Mouse (Mus musculus): ENCODE results near the gene Rrp12. TPM values are rescaled to one million over a fixed set of nuclear protein-coding genes. Genes with fewer than 3 reads are reported as not detected.
"Not testable (repeated sequence)": the region's sequence is repeated elsewhere in the genome, so short reads cannot be mapped to it uniquely, and the experiment has no call there.

The Rrp12 gene
- total RNA-seq, 2 experiments from 2014 or later = 17.0 to 20.7 TPM

GRCm38 (mm10) chr19:41907079-41907760 lies 11.2 kb upstream of the Rrp12 start:
- no peak for DNase-seq (ENCODE audit: low spot score in 2 of 2)

GRCm38 (mm10) chr19:41906311-41907078 lies 10.5 kb upstream of the Rrp12 start:
- no peak for DNase-seq (ENCODE audit: low spot score in 2 of 2)

GRCm38 (mm10) chr19:41905246-41905645 lies 9.3 kb upstream of the Rrp12 start:
- DNase-seq (ENCODE audit: low spot score in 2 of 2) = no peak

GRCm38 (mm10) chr19:41902848-41903593 lies 7.0 kb upstream of the Rrp12 start:
- DNase-seq (ENCODE audit: low spot score in 2 of 2) = no peak

- no peak for DNase-seq (ENCODE audit: low spot score in 2 of 2)
Measured at GRCm38 (mm10) chr19:41901696-41902095, 5.7 kb upstream of the Rrp12 start.

GRCm38 (mm10) chr19:41900495-41901090 lies 4.6 kb upstream of the Rrp12 start:
- no peak for DNase-seq (ENCODE audit: low spot score in 2 of 2)

GRCm38 (mm10) chr19:41898860-41899259 lies 2.9 kb upstream of the Rrp12 start:
- peak in 1 of 2 experiments; percentile 22 for DNase-seq (ENCODE audit: low spot score in 2 of 2)

GRCm38 (mm10) chr19:41896319-41896711 lies 342 bp upstream of the Rrp12 start:
- no peak for DNase-seq (ENCODE audit: low spot score in 2 of 2)

- DNase-seq (ENCODE audit: low spot score in 2 of 2) = no peak
Measured at GRCm38 (mm10) chr19:41894959-41895358, 1.0 kb downstream of the Rrp12 start.

- DNase-seq (ENCODE audit: low spot score in 2 of 2) = no peak
Measured at GRCm38 (mm10) chr19:41888191-41888590, 7.8 kb downstream of the Rrp12 start.

GRCm38 (mm10) chr19:41883882-41884281 lies 12.1 kb downstream of the Rrp12 start:
- no peak for DNase-seq (ENCODE audit: low spot score in 2 of 2)

GRCm38 (mm10) chr19:41881842-41882241 lies 14.1 kb downstream of the Rrp12 start:
- DNase-seq (ENCODE audit: low spot score in 2 of 2) = no peak

- no peak for DNase-seq (ENCODE audit: low spot score in 2 of 2)
Measured at GRCm38 (mm10) chr19:41874356-41874755, 21.6 kb downstream of the Rrp12 start.

GRCm38 (mm10) chr19:41872285-41872684 lies 23.7 kb downstream of the Rrp12 start:
- DNase-seq (ENCODE audit: low spot score in 2 of 2) = no peak

- DNase-seq (ENCODE audit: low spot score in 2 of 2) = not testable (repeated sequence)
Measured at GRCm38 (mm10) chr19:41869946-41870345, 26.0 kb downstream of the Rrp12 start.

- no peak for DNase-seq (ENCODE audit: low spot score in 2 of 2)
Measured at GRCm38 (mm10) chr19:41869296-41869695, 26.7 kb downstream of the Rrp12 start.

- no peak for DNase-seq (ENCODE audit: low spot score in 2 of 2)
Measured at GRCm38 (mm10) chr19:41866707-41867106, 29.3 kb downstream of the Rrp12 start.

- DNase-seq (ENCODE audit: low spot score in 2 of 2) = no peak
Measured at GRCm38 (mm10) chr19:41857816-41858310, 38.1 kb downstream of the Rrp12 start.

GRCm38 (mm10) chr19:41857086-41857762 lies 38.7 kb downstream of the Rrp12 start:
- DNase-seq (ENCODE audit: low spot score in 2 of 2) = no peak

- DNase-seq (ENCODE audit: low spot score in 2 of 2) = no peak
Measured at GRCm38 (mm10) chr19:41852423-41852822, 43.5 kb downstream of the Rrp12 start.

Data from adrenal gland, adult 18-20 months (tissue).